Mouse (Mus musculus): ENCODE results near the gene Sytl2. TPM values are rescaled to one million over a fixed set of nuclear protein-coding genes. Genes with fewer than 3 reads are reported as not detected.

Sytl2 gene
- polyA plus RNA-seq (2012; rRNA removed), result 4.0 and 5.9 TPM in 2 replicates

GRCm38 (mm10) chr7:90301942-90302646 is at the start of gene Sytl2:
TSS of gene Sytl2 (plus strand) at chr7:90302252.
- peak; percentile 67 for DNase-seq (ENCODE audit: low read depth)
- TF ChIP-seq POLR2A (IDR thresholded peaks at IDR 0.05; ENCODE audit: borderline replicate concordance, extremely low read depth, insufficient read depth, insufficient read length, poor library complexity, severe bottlenecking) (no peak), CTCF (IDR thresholded peaks at IDR 0.05; ENCODE audit: borderline replicate concordance, extremely low read depth, insufficient read depth, insufficient read length) (no peak; the same call in 1 of the 2 replicates)

- TF ChIP-seq POLR2A (IDR thresholded peaks at IDR 0.05; ENCODE audit: borderline replicate concordance, extremely low read depth, insufficient read depth, insufficient read length, poor library complexity, severe bottlenecking) (no peak), CTCF (IDR thresholded peaks at IDR 0.05; ENCODE audit: borderline replicate concordance, extremely low read depth, insufficient read depth, insufficient read length) (peak; percentile 27; the same call in 1 of the 2 replicates)
- DNase-seq (ENCODE audit: low read depth), result no peak
These were observed 49.1 kb upstream of the Sytl2 start for GRCm38 (mm10) chr7:90252946-90253345.

- no peak for TF ChIP-seq CTCF (IDR thresholded peaks at IDR 0.05; ENCODE audit: borderline replicate concordance, extremely low read depth, insufficient read depth, insufficient read length)
- no peak for TF ChIP-seq POLR2A (IDR thresholded peaks at IDR 0.05; ENCODE audit: borderline replicate concordance, extremely low read depth, insufficient read depth, insufficient read length, poor library complexity, severe bottlenecking)
- DNase-seq (ENCODE audit: low read depth), result no peak
These were observed 43.4 kb upstream of the Sytl2 start for GRCm38 (mm10) chr7:90258701-90259100.

DNA sequence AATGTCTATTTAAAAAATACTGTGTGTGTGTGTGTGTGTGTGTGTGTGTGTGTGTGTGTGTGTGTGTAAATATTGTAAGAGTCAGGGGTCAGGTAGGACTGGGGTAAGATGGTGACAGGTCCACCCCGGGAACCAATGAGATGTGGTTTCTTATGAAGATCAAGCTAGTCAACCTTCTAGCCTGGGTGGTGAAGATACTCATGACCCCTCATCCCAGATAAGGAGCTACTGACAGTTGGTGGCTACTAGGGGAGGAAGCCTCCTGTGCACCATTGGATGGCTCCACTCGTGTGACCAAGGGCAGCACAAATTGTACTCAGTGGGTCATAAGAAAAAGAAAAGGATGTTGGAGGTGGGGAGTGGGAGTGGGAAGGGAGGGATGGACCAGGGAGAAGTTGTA is 42.2 kb upstream of the Sytl2 start:
- no peak for TF ChIP-seq CTCF (IDR thresholded peaks at IDR 0.05; ENCODE audit: borderline replicate concordance, extremely low read depth, insufficient read depth, insufficient read length)
- TF ChIP-seq POLR2A (IDR thresholded peaks at IDR 0.05; ENCODE audit: borderline replicate concordance, extremely low read depth, insufficient read depth, insufficient read length, poor library complexity, severe bottlenecking), result no peak
- no peak for DNase-seq (ENCODE audit: low read depth)

- peak; percentile 85 for DNase-seq (ENCODE audit: low read depth)
These were observed 40.0 kb upstream of the Sytl2 start for GRCm38 (mm10) chr7:90261902-90262599.

GRCm38 (mm10) chr7:90265289-90265970 is 36.6 kb upstream of the Sytl2 start, which contains the start of gene Ccdc83:
TSS of gene Ccdc83 (minus strand) at chr7:90265777.
- DNase-seq (ENCODE audit: low read depth), result peak; percentile 85
- TF ChIP-seq POLR2A (IDR thresholded peaks at IDR 0.05; ENCODE audit: borderline replicate concordance, extremely low read depth, insufficient read depth, insufficient read length, poor library complexity, severe bottlenecking) (no peak), CTCF (IDR thresholded peaks at IDR 0.05; ENCODE audit: borderline replicate concordance, extremely low read depth, insufficient read depth, insufficient read length) (peak; percentile 98)

More at GRCm38 (mm10) chr7:90261902-90262599, 40.0 kb upstream of the Sytl2 start:
- TF ChIP-seq CTCF (IDR thresholded peaks at IDR 0.05; ENCODE audit: borderline replicate concordance, extremely low read depth, insufficient read depth, insufficient read length) (no peak), POLR2A (IDR thresholded peaks at IDR 0.05; ENCODE audit: borderline replicate concordance, extremely low read depth, insufficient read depth, insufficient read length, poor library complexity, severe bottlenecking) (no peak)

GRCm38 (mm10) chr7:90270141-90270540 is 31.9 kb upstream of the Sytl2 start:
- no peak for DNase-seq (ENCODE audit: low read depth)
- TF ChIP-seq POLR2A (IDR thresholded peaks at IDR 0.05; ENCODE audit: borderline replicate concordance, extremely low read depth, insufficient read depth, insufficient read length, poor library complexity, severe bottlenecking) (no peak), CTCF (IDR thresholded peaks at IDR 0.05; ENCODE audit: borderline replicate concordance, extremely low read depth, insufficient read depth, insufficient read length) (no peak)

DNA sequence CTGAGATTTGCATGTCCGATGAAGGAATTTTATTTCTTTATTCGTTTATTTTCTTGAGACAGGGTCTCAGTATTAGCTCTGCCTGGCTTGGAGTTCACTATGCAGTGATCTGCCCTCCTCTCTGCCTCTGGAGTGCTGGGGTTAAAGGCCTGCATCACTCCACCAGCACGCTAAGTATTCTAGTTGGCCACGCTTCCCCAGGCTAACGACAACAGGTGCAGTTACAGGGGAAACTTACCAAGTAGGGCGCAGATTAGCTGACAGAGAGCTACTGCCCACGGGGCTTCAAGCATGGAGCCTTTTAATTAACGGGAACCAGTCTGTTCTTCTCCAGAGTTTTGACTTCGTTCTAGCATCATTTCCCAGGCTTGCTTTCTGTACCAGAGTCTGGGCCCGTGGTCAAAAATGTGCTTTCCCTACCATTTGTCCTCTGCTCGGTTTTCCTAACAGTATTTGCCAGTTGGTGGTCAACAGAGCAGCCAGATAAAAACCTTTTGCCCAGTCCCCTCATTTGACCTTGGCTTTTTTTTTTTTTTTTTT is 27.4 kb upstream of the Sytl2 start:
- no peak for DNase-seq (ENCODE audit: low read depth)
- TF ChIP-seq CTCF (IDR thresholded peaks at IDR 0.05; ENCODE audit: borderline replicate concordance, extremely low read depth, insufficient read depth, insufficient read length) (no peak), POLR2A (IDR thresholded peaks at IDR 0.05; ENCODE audit: borderline replicate concordance, extremely low read depth, insufficient read depth, insufficient read length, poor library complexity, severe bottlenecking) (no peak)

GRCm38 (mm10) chr7:90277246-90277645 is 24.8 kb upstream of the Sytl2 start:
- TF ChIP-seq CTCF (IDR thresholded peaks at IDR 0.05; ENCODE audit: borderline replicate concordance, extremely low read depth, insufficient read depth, insufficient read length) (no peak), POLR2A (IDR thresholded peaks at IDR 0.05; ENCODE audit: borderline replicate concordance, extremely low read depth, insufficient read depth, insufficient read length, poor library complexity, severe bottlenecking) (no peak)
- no peak for DNase-seq (ENCODE audit: low read depth)

- no peak for TF ChIP-seq POLR2A (IDR thresholded peaks at IDR 0.05; ENCODE audit: borderline replicate concordance, extremely low read depth, insufficient read depth, insufficient read length, poor library complexity, severe bottlenecking)
- no peak for TF ChIP-seq CTCF (IDR thresholded peaks at IDR 0.05; ENCODE audit: borderline replicate concordance, extremely low read depth, insufficient read depth, insufficient read length)
- no peak for DNase-seq (ENCODE audit: low read depth)
These were observed 24.3 kb upstream of the Sytl2 start for GRCm38 (mm10) chr7:90277769-90278168.

DNA sequence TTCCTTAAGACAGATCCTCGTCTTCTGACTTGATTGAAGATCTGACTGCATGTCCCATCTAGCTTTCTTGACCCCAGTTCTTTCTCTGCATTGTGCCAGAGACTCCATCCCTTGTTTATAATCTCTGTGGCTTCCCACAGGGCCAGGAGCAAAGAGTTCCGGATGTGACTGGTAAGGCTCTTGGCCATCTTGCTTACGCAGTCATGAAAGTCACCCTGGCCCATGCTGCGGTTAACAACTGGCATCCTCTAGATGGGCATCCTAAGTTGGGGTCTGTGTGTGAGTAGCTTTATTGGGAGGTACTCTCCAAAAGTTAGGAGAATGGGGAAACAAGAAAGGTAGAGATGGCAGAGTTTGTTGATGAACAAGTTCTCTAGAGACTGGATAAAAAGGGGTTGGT is 22.9 kb upstream of the Sytl2 start:
- TF ChIP-seq CTCF (IDR thresholded peaks at IDR 0.05; ENCODE audit: borderline replicate concordance, extremely low read depth, insufficient read depth, insufficient read length) (no peak), POLR2A (IDR thresholded peaks at IDR 0.05; ENCODE audit: borderline replicate concordance, extremely low read depth, insufficient read depth, insufficient read length, poor library complexity, severe bottlenecking) (no peak)

More for the DNA sequence above, 22.9 kb upstream of the Sytl2 start:
- DNase-seq (ENCODE audit: low read depth), result no peak
